Mouse (Mus musculus) neutrophil, adult 5-6 weeks (primary cell): ENCODE results near the gene Zfp473. TPM values are rescaled to one million over a fixed set of nuclear protein-coding genes. Genes with fewer than 3 reads are reported as not detected.
A peak's percentile ranks its signal among the peaks of the same experiment; 100 is the strongest.
"Not testable (repeated sequence)": the region's sequence is repeated elsewhere in the genome, so short reads cannot be mapped to it uniquely, and the experiment has no call there.

Experiments used
- ATAC-seq: fragments of 151-379, 151-347 bp; 2 replicates; pipeline ENCODE4 v1.8.0; 2017; ENCODE audit warnings: mild to moderate bottlenecking, moderate TSS enrichment; ENCODE audit not compliant: insufficient number of reproducible peaks, poor library complexity, low FRiP score, severe bottlenecking; ENCODE audit errors: extremely low read depth
- total RNA-seq: library from RNA; stranded (forward); fragments of 200-1000 nt; gene quantifications from 2 replicates; pipeline ENCODE4 v1.2.3, GENCODE M21; 2017

Gene Zfp473
- total RNA-seq: 0.98 and 1.5 TPM in 2 replicates

- ATAC-seq: not testable (repeated sequence)
Measured at GRCm38 (mm10) chr7:44750950-44751349, at the start of gene Zfp473. TSS of gene Zfp473 (minus strand) at chr7:44751050.

DNA sequence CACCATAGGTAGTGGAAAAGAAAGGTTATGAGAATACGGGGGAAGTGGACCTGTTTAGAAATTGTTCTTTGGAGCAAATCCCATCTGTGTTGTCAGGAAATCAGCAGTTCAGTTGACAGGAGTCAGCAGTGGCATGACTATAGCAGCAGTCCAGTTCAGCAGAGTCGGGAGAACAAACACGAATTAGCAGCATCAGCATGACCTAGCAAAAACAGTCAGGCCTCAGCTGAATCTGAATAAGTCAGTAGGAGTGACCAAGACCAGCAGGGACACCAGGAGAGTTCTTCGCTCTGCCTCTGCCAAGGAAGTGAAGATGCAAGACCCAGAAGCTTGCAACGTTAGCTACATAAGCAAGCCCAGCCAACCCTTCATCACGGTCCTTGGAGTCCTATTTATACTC, 41.9 kb upstream of the Zfp473 start:
- ATAC-seq: no peak

DNA sequence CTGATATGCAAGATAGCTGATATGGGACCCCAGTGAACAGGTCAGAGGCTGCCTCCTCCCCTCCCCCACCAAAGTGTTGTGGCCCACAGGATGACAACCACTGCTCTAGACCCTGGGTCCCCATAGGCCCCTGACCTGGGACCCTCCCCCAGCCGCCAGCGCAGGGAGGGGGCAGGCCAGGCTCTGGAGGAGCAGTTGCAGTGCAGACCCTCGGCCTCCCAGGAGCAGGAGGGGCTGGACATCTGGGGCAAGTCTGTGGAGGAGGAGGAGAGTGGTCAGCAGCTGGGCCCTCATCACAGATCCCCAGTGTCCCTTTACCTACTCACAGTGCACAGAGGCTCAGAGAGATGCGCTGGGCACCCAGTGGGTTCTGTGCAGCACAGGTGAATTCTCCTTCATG, 39.2 kb upstream of the Zfp473 start:
- ATAC-seq: no peak

DNA sequence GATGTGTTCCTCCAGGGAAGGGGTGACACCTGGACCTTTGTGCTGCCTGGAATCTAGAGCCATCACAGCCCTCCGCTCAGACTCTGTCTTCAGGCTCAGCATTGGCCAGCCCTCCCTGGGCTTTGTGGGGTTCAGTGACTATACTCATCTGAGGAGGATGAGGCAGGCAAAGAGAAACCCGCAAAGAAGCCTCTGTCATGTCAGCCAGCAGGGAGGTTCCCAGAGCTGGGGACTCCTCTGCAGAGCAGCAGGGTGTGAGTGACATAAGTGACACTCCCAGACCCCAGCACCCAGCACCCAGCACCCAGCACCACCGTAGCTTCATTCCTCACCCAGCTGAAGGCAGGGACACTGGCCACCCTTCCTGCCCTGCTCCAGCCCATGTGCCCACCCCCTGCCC, 38.7 kb upstream of the Zfp473 start:
- ATAC-seq: no peak

DNA sequence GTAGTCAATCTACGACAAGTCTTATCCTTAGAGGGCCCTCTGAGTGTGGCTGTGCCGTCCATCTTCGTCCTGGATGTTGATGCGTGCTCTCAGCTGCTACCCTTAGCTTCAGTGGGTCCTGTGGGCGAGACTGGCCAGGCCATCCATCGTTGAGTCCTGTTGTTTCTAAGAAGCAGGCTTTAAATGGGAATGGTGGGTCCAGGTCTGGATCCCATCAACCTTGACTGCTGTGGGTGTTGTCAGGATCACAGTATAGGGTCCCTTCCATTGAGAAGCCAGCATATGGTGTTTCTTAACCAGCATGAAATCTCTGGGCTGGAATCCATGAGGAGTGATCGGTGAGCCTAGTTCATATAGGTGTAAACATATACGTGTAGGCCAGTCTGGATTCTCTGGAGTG, 29.3 kb upstream of the Zfp473 start:
- no peak for ATAC-seq

- no peak for ATAC-seq
Measured at GRCm38 (mm10) chr7:44776849-44777498, 26.1 kb upstream of the Zfp473 start.

- no peak for ATAC-seq
Measured at GRCm38 (mm10) chr7:44772591-44773204, 21.8 kb upstream of the Zfp473 start.

GRCm38 (mm10) chr7:44770046-44770578, 19.3 kb upstream of the Zfp473 start:
- no peak for ATAC-seq

GRCm38 (mm10) chr7:44768129-44768528, 17.3 kb upstream of the Zfp473 start:
- ATAC-seq: no peak

- ATAC-seq: no peak
Measured at GRCm38 (mm10) chr7:44760366-44760765, 9.5 kb upstream of the Zfp473 start.

DNA sequence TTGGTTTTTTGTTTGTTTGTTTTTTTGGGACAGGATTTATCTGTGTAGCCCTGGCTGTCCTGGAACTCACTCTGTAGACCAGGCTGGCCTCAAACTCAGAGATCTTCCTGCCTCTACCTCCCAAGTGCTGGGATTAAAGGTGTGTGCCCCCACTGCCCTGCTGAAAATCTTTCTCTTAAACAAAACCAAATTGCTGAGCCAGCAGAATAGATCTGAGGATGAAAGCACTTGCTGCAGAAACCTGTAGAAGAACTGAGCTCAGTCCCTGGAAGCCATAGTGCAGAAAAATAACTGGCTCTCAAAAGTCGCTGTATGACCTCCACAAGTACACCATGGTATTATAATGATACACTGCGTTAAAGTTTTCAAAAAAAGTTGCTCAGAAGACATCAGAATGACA, 6.3 kb upstream of the Zfp473 start:
- ATAC-seq: no peak

DNA sequence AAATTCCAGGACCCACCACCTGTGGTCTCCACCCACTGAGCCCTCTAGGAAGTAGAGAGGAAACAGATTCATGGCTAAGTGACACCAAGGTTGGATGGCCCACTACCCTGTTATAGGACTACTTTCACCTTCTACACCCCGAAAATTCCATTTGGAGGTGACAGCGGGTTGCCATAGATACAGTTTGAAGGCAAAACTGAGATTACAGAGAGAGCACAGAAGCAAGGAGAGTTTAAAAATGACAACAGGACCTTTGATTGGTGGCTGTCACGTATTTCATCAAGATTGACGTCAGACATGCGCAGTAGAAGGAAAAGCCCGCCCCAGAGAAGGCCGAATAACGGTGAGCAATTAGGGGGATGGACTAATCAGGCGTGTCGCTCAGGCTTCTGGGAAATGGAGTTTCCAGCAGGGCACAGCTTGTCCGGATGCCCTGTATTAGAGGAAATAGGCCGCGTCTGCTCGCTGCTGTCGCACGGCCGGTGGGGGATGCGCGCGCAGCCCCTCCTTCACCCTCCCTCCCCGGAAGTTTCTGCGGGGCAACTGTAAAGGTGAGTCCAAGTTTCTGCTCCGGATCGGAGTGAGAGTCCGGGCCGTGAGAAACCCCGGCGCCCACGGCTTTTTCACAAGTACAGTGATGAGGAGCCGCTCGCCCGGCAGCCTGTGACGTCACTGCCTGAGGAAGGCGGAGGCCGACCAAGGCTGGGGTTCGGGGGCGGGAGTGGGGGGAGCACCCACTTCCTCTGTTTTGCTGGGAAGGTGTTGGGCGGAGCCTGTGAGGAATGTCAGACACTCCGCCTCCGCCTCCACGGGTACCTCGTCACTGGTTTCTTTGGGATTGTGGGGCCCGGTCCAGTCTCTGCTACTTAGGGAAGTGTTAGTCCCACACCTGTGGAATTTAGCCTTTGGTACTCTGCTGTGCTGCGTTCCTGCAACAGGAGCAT, 2.5 kb downstream of the Zfp473 start, which contains the start of gene Vrk3:
Gene Vrk3 (plus strand): TSS at position 313 of the 944 bp plus-strand sequence.
- peak; percentile 93 for ATAC-seq

DNA sequence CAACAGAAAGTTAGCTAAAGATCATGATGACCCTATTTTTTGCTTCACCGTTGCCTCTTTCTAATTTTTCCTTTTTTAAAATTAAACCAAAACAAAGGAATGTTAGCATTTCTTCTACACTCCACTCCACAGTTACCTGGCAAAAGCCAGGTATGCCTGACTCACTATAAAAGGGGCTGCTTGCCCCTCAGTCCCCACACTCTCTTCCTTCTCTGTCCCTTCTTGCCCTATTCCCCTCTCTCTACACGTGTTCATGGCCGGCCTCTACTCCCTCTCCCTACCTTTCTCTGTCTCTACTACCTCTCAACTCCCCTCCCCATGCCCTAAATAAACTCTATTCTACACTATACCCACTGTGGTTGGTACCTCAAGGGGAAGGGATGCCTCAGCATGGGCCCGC, 3.7 kb downstream of the Zfp473 start:
- ATAC-seq: no peak

GRCm38 (mm10) chr7:44745076-44745475, 5.8 kb downstream of the Zfp473 start:
- peak; percentile 64 for ATAC-seq

- ATAC-seq: no peak
Measured at GRCm38 (mm10) chr7:44744270-44744669, 6.6 kb downstream of the Zfp473 start.

DNA sequence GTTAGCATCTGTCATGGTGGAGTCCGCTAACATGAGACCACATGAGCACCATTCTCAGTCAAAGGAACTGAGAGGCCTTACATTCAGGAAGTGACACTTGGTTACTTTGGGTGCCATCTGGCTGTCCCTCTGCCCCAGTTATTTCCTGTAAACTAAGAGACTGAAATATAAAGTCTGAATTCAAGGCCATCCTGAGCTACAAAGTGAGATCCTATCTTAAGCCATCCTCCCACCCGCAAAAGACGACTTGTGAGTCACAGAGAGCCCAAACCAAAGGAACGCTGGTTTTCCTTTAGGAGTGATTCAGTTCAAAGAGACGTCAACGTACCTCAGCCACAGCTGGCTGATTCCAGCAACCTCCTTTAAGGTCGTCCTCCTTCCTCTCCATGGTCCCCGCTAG, 9.5 kb downstream of the Zfp473 start:
- no peak for ATAC-seq

DNA sequence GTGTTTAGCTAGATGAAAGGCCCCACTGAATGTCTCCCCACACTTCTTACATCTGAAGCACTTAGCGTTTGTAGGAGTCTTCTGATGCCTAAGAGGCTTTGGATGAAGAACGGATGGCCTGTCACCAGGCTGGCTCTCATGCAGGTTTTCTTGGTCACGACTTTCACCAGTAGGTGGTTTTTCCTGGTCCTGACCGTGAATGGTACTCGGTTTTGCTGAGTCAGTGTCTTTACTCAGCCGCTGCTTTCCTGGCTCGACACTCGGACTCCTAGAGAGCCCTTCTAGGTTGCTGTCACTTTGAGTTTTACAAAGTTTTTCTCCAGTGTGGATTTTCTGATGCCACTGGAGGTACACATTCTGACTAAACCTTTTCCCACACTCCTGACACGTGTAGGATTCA, 17.1 kb downstream of the Zfp473 start:
- ATAC-seq: no peak

DNA sequence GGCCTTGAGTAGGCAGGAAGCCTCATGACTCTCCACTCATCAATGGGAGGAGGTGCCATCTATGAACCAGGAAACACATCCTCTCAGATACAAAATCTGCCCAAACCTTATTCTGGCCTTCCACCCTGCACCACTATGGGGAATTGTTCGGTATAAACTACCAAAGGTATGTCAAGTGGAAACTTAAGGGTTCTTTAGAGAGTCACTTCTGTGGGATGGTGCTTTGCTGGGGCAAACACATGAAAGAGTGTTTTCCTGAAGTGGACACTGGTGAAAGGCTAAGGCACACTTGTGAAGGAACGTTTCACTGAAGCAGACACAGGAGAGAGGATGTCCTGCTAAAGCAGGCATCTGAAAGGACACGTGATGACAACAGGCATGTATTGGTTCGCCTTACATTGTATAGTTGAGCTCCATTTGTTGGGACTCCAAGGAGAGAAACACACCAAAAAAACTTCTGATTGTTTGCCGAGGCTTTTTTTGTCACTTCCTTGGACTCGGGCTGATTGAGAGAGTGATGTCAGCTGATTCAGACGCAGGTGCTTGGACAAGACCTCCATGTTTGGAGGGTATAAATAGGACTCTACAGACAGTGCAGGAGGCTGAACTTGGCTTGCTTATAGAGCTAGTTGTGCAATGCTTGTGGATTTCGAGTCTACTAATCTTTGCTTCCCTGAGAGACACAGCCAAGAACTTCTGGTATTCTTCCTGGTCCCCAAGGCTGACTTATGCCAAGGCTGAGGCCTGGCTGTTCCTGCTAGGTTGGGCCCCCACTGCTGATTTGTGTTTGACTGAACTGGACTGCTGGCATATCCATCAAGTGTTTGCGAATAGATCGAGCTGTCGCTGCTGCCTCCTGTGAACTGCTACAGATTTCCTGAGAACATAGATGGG, 22.5 kb downstream of the Zfp473 start:
- ATAC-seq: no peak

DNA sequence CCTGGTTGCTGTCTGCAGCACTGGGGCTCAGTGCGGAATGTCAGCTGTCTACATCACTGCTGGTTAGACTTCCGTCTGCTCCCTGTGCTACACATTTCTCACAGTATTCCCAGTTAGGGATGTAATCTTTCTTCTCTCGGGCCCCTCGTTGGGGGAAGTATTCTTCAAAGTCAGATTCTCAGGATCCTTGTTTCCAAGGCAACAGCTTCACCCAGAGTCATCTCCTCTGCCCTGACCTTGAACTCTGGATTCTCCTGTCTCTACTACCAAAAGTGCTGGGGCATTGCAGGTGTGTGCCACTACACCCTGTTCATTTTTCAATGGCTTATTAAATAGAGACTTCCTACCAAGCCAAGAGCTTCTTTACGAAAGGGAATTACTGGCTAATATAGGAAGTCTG, 23.7 kb downstream of the Zfp473 start:
- ATAC-seq: no peak
